9 mouse cellular contexts compared by ENCODE assay signal in genomic region chr3:105114269-105114668, GRCm38 (mm10). TPM values are rescaled to one million over a fixed set of nuclear protein-coding genes. Genes with fewer than 3 reads are reported as not detected.
DNase-seq lines count a peak whose midpoint lies in the region; ATAC-seq and TF ChIP-seq lines count a peak whose summit lies in the region.
"Had no signal": no experiment of that assay in that cellular context is flagged by ENCODE, and none has a peak within 500 bp of the region (broad histone marks: within the 10 kb centered on the region; RNA-seq: fewer than 3 reads in every experiment).

No protein-coding gene starts in this region.

- ATAC-seq in megakaryocyte progenitor cell, adult 5-6 weeks (replicated peaks; ENCODE audit: poor library complexity), result peak; percentile 100
- no peak for ATAC-seq in erythroid progenitor cell, adult 5-6 weeks (replicated peaks; ENCODE audit: low FRiP score, poor library complexity, severe bottlenecking)

- peak overlapping the region; percentile 68; the same call in 1 of the 2 replicates for H3K27ac ChIP-seq in cerebellum, adult 2 months (ENCODE audit: insufficient read depth, low read length)

- no peak for TF ChIP-seq POLR2A in cerebellum, adult 2 months (IDR thresholded peaks at IDR 0.05; ENCODE audit: borderline replicate concordance, insufficient read depth, low read length)

- DNase-seq in R1 (ENCODE audit: low read depth, low spot score), result peak; percentile 80
- DNase-seq in cerebellum, adult 2 months, result peak; percentile 73 to 77
- peak; percentile 55 to 92 for DNase-seq in frontal cortex, adult 2 months (ENCODE audit: extremely low spot score in 1 of 2, low spot score in 1 of 2)
- DNase-seq in induced T-regulatory cell, adult 2 months (ENCODE audit: low read depth), result peak; percentile 62
- peak; percentile 79 to 84 for DNase-seq in left cerebral cortex, adult 18-20 months (ENCODE audit: low spot score in 2 of 2)
- DNase-seq in skeletal muscle tissue, adult 2 months (ENCODE audit: low read depth, low spot score), result peak; percentile 35

- H3K27me3 ChIP-seq in cerebellum, adult 2 months (ENCODE audit: control insufficient read depth, insufficient read depth, low read length), result no peaks in the 10 kb centered on the region

- TF ChIP-seq CTCF in cerebellum, adult 2 months (IDR thresholded peaks at IDR 0.05; ENCODE audit: borderline replicate concordance, insufficient read depth, low read depth, low read length), result peak; percentile 80

- 22% methylated on average over 2 of the region's 2 CpGs for WGBS in cerebellum, adult 2 months

- peaks cover 29% of the 10 kb centered on the region for H3K4me1 ChIP-seq in cerebellum, adult 2 months (ENCODE audit: control insufficient read depth, insufficient read depth, low read length)
- H3K4me1 ChIP-seq: megakaryocyte, embryonic 14.5 days had no signal

- no peak overlapping the region for H3K4me3 ChIP-seq in cerebellum, adult 2 months (replicated peaks; ENCODE audit: insufficient read depth, low read depth, low read length)
- H3K4me3 ChIP-seq: megakaryocyte, embryonic 14.5 days had no signal

RNA-seq across cellular contexts. Expression of gene 4930564D02Rik, which starts 47.6 kb away (rescaled TPM):
- not detected in 2 replicates for polyA plus RNA-seq in cerebellum, adult 2 months (2012; rRNA removed)
- polyA plus RNA-seq in frontal cortex, adult 2 months (2012; rRNA removed), result not detected in 2 replicates
- not detected for total RNA-seq in left cerebral cortex, adult 18-20 months (2021)
- not detected in 2 replicates for total RNA-seq in megakaryocyte progenitor cell, adult 5-6 weeks (2015)
- not detected in 2 replicates for total RNA-seq in megakaryocyte progenitor cell, adult 5-6 weeks (2017)
- total RNA-seq in erythroid progenitor cell, adult 5-6 weeks (2015; ENCODE audit: low replicate concordance), result not detected in 2 replicates
- total RNA-seq in erythroid progenitor cell, adult 5-6 weeks (2017; ENCODE audit: low replicate concordance), result not detected in 2 replicates
